Mouse (Mus musculus): Measurements from ENCODE around the gene Wasf1. TPM values are rescaled to one million over a fixed set of nuclear protein-coding genes. Genes with fewer than 3 reads are reported as not detected.

The Wasf1 gene
- polyA plus RNA-seq, 1 experiment from 2014 or later = 85.8 TPM

GRCm38 (mm10) chr10:40901786-40902185 lies 18.5 kb downstream of the Wasf1 start:
- Histone ChIP-seq H3K4me2 (replicated peaks) (no peak overlapping the region), H3K27me3 (no peaks in the 10 kb centered on the region), H3K9me3 (no peaks in the 10 kb centered on the region), H3K27ac (replicated peaks) (no peak overlapping the region), H3K36me3 (no peaks in the 10 kb centered on the region), H3K4me1 (no peaks in the 10 kb centered on the region; the same call in 1 of the 2 replicates), H3K4me3 (no peak overlapping the region), H3K9ac (replicated peaks) (no peak overlapping the region)
- ATAC-seq (replicated peaks) = no peak
- WGBS = 89% methylated on average over 4 of the region's 4 CpGs

- no peak overlapping the region for H3K27ac ChIP-seq (replicated peaks)
- no peak for ATAC-seq (replicated peaks)
- no peaks in the 10 kb centered on the region for H3K4me1 ChIP-seq
- H3K9me3 ChIP-seq = no peaks in the 10 kb centered on the region
- no peak overlapping the region for H3K4me3 ChIP-seq
- H3K9ac ChIP-seq (replicated peaks) = no peak overlapping the region
- H3K27me3 ChIP-seq = no peaks in the 10 kb centered on the region
- H3K4me2 ChIP-seq (replicated peaks) = no peak overlapping the region
- H3K36me3 ChIP-seq = no peaks in the 10 kb centered on the region
- WGBS = 100% methylated on average over 1 of the region's 1 CpGs
Observed at GRCm38 (mm10) chr10:40906131-40906530, 22.9 kb downstream of the Wasf1 start.

GRCm38 (mm10) chr10:40906802-40907201 lies 23.5 kb downstream of the Wasf1 start:
- Histone ChIP-seq H3K27me3 (no peaks in the 10 kb centered on the region), H3K27ac (replicated peaks) (no peak overlapping the region), H3K4me1 (no peaks in the 10 kb centered on the region), H3K9me3 (no peaks in the 10 kb centered on the region), H3K9ac (replicated peaks) (no peak overlapping the region), H3K4me2 (replicated peaks) (no peak overlapping the region), H3K36me3 (no peaks in the 10 kb centered on the region), H3K4me3 (no peak overlapping the region)
- 86% methylated on average over 7 of the region's 7 CpGs for WGBS
- no peak for ATAC-seq (replicated peaks)

- 40% methylated on average over 2 of the region's 2 CpGs for WGBS
- Histone ChIP-seq H3K27ac (replicated peaks) (no peak overlapping the region), H3K9me3 (no peaks in the 10 kb centered on the region), H3K4me1 (no peaks in the 10 kb centered on the region), H3K36me3 (no peaks in the 10 kb centered on the region), H3K27me3 (no peaks in the 10 kb centered on the region), H3K4me2 (replicated peaks) (no peak overlapping the region), H3K4me3 (no peak overlapping the region), H3K9ac (replicated peaks) (no peak overlapping the region)
- no peak for ATAC-seq (replicated peaks)
Observed at GRCm38 (mm10) chr10:40908580-40908979, 25.3 kb downstream of the Wasf1 start.

- no peak overlapping the region for H3K9ac ChIP-seq (replicated peaks)
- H3K4me3 ChIP-seq = no peak overlapping the region
- no peak for ATAC-seq (replicated peaks)
- no peak overlapping the region for H3K27ac ChIP-seq (replicated peaks)
- no peaks in the 10 kb centered on the region for H3K36me3 ChIP-seq
- no peaks in the 10 kb centered on the region for H3K4me1 ChIP-seq
- H3K9me3 ChIP-seq = no peaks in the 10 kb centered on the region
- WGBS = 72% methylated on average over 2 of the region's 2 CpGs
- no peaks in the 10 kb centered on the region for H3K27me3 ChIP-seq
- H3K4me2 ChIP-seq (replicated peaks) = no peak overlapping the region
Observed at GRCm38 (mm10) chr10:40910811-40911210, 27.5 kb downstream of the Wasf1 start.

- Histone ChIP-seq H3K4me2 (replicated peaks) (no peak overlapping the region), H3K4me3 (no peak overlapping the region), H3K36me3 (no peaks in the 10 kb centered on the region), H3K27me3 (no peaks in the 10 kb centered on the region), H3K9me3 (no peaks in the 10 kb centered on the region), H3K27ac (replicated peaks) (no peak overlapping the region), H3K4me1 (no peaks in the 10 kb centered on the region), H3K9ac (replicated peaks) (no peak overlapping the region)
- 76% methylated on average over 2 of the region's 2 CpGs for whole genome bisulfite sequencing
- ATAC-seq (replicated peaks) = no peak
Observed at GRCm38 (mm10) chr10:40915240-40915639, 32.0 kb downstream of the Wasf1 start.

GRCm38 (mm10) chr10:40918669-40919440 lies 35.6 kb downstream of the Wasf1 start:
- 79% methylated on average over 8 of the region's 8 CpGs for WGBS
- no peak for ATAC-seq (replicated peaks)
- H3K36me3 ChIP-seq = peaks cover 9% of the 10 kb centered on the region; the same call in 1 of the 2 replicates

GRCm38 (mm10) chr10:40919464-40919863 lies 36.2 kb downstream of the Wasf1 start:
- no peaks in the 10 kb centered on the region for H3K9me3 ChIP-seq
- H3K9ac ChIP-seq (replicated peaks) = no peak overlapping the region
- H3K4me1 ChIP-seq = no peaks in the 10 kb centered on the region
- H3K36me3 ChIP-seq = peaks cover 9% of the 10 kb centered on the region; the same call in 1 of the 2 replicates
- no peak overlapping the region for H3K27ac ChIP-seq (replicated peaks)
- no peak for ATAC-seq (replicated peaks)
- H3K4me3 ChIP-seq = no peak overlapping the region
- no peaks in the 10 kb centered on the region for H3K27me3 ChIP-seq
- H3K4me2 ChIP-seq (replicated peaks) = no peak overlapping the region
- 77% methylated on average over 6 of the region's 6 CpGs for WGBS

More at GRCm38 (mm10) chr10:40918669-40919440, 35.6 kb downstream of the Wasf1 start:
- Histone ChIP-seq H3K9ac (replicated peaks) (no peak overlapping the region), H3K9me3 (no peaks in the 10 kb centered on the region), H3K4me2 (replicated peaks) (no peak overlapping the region), H3K4me3 (no peak overlapping the region), H3K4me1 (no peaks in the 10 kb centered on the region), H3K27me3 (no peaks in the 10 kb centered on the region), H3K27ac (replicated peaks) (no peak overlapping the region)

- Histone ChIP-seq H3K9ac (replicated peaks) (no peak overlapping the region), H3K4me1 (0 out of 2 replicates have a peak, but pooled peaks cover 3% of the 10 kb centered on the region), H3K27me3 (no peaks in the 10 kb centered on the region), H3K4me3 (no peak overlapping the region), H3K4me2 (replicated peaks) (no peak overlapping the region), H3K27ac (replicated peaks) (no peak overlapping the region), H3K36me3 (peaks cover 50% of the 10 kb centered on the region), H3K9me3 (no peaks in the 10 kb centered on the region)
- ATAC-seq (replicated peaks) = no peak
- 93% methylated on average over 8 of the region's 8 CpGs for WGBS
Observed at GRCm38 (mm10) chr10:40932995-40933394, 49.7 kb downstream of the Wasf1 start.

- 0 out of 2 replicates have a peak, but pooled peaks have one; percentile 19 for ATAC-seq (replicated peaks)
- peaks cover 55% of the 10 kb centered on the region for H3K36me3 ChIP-seq
- H3K4me2 ChIP-seq (replicated peaks) = no peak overlapping the region
- no peaks in the 10 kb centered on the region for H3K9me3 ChIP-seq
- H3K4me1 ChIP-seq = no peaks in the 10 kb centered on the region
- 81% methylated on average over 13 of the region's 13 CpGs for WGBS
- no peaks in the 10 kb centered on the region for H3K27me3 ChIP-seq
- no peak overlapping the region for H3K27ac ChIP-seq (replicated peaks)
- H3K4me3 ChIP-seq = no peak overlapping the region
- no peak overlapping the region for H3K9ac ChIP-seq (replicated peaks)
Observed at GRCm38 (mm10) chr10:40936160-40936726, 53.0 kb downstream of the Wasf1 start.

DNA sequence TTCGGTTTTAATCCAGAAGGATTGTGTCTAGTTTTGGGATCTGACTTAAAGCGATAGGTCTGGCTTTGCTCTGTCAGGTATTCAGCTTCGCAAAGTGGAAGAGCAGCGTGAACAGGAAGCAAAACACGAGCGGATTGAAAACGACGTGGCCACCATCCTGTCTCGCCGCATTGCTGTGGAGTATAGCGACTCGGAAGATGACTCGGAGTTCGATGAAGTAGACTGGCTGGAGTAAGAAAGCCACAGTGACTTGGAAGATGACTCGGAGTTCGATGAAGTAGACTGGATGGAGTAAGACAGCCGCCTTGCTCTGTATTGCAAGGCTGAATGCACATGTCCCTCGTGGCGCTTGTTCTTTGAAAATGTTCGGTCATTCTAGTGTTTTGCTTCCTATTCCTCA lies 54.3 kb downstream of the Wasf1 start:
- ATAC-seq (replicated peaks) = no peak
- Histone ChIP-seq H3K4me3 (no peak overlapping the region), H3K9ac (replicated peaks) (no peak overlapping the region), H3K27me3 (no peaks in the 10 kb centered on the region), H3K4me1 (peaks cover under 1% of the 10 kb centered on the region), H3K4me2 (replicated peaks) (no peak overlapping the region), H3K27ac (replicated peaks) (no peak overlapping the region), H3K9me3 (no peaks in the 10 kb centered on the region), H3K36me3 (peaks cover 44% of the 10 kb centered on the region)
- WGBS = 94% methylated on average over 20 of the region's 20 CpGs

DNA sequence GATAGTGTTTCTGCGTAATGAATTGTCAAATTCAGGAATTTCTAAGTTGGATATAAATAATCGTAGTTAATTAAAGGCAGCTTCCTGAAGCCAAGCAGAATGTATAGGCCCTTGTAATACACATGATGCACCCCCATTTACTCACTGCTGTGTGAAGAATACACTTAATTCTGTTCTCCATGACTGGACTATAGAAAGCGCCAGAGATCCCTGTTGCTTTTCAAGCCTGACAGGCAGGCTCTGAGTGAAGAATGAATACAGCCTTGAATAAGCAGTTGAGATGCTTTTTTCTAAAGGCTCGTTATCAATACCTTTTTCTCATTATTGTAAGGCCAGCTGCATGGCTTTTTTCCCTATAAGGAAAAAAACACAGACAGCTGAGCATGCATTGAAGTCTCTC lies 59.4 kb downstream of the Wasf1 start:
- Histone ChIP-seq H3K9me3 (no peaks in the 10 kb centered on the region), H3K9ac (replicated peaks) (no peak overlapping the region), H3K4me3 (no peak overlapping the region), H3K36me3 (peaks cover 15% of the 10 kb centered on the region), H3K27ac (replicated peaks) (peak overlapping the region; percentile 37; the same call in 1 of the 2 replicates), H3K4me2 (replicated peaks) (no peak overlapping the region), H3K27me3 (no peaks in the 10 kb centered on the region), H3K4me1 (peaks cover 12% of the 10 kb centered on the region)
- no peak for ATAC-seq (replicated peaks)
- 10% methylated on average over 4 of the region's 4 CpGs for WGBS

All from forebrain, embryonic 15.5 days (tissue).